Mouse (Mus musculus): ENCODE results near the gene Rnf145. TPM values are rescaled to one million over a fixed set of nuclear protein-coding genes. Genes with fewer than 3 reads are reported as not detected.

The Rnf145 gene
- polyA plus RNA-seq, 1 experiment from 2014 or later = 61.4 TPM

DNA sequence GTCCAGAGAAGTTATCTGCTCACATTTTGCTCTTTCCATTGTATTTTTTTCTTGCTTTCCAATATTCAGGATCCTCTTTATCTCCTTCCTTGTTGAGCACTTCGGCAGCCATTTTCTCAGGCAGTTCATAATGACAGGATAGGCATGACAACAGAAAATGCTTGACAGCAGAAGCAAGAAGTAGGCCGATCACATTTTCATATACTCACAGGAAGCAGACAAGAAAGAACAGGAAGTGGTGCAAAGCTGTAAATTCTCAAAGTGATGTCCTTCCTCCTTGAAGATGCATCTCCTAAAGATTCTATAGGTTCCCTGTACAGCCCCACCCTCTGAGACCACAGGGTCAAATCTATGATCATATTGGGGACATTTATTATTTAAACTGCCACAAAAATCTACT is 42.3 kb upstream of the Rnf145 start:
- Histone ChIP-seq H3K9ac (ENCODE audit: low read depth, low read length) (no peak overlapping the region), H3K4me1 (replicated peaks; ENCODE audit: insufficient read depth, low read length) (peaks cover 7% of the 10 kb centered on the region; the same call in 1 of the 2 replicates), H3K4me3 (replicated peaks; ENCODE audit: low read depth, low read length) (no peak overlapping the region), H3K27ac (no peak overlapping the region), H3K36me3 (ENCODE audit: insufficient read depth, low read length) (no peaks in the 10 kb centered on the region), H3K9me3 (replicated peaks; ENCODE audit: low read length) (no peaks in the 10 kb centered on the region), H3K4me2 (ENCODE audit: low read length) (no peak overlapping the region), H3K27me3 (ENCODE audit: insufficient read depth, low read length) (no peaks in the 10 kb centered on the region)
- TF ChIP-seq CTCF (IDR thresholded peaks at IDR 0.05; ENCODE audit: low read depth) = no peak
- no peak for DNase-seq (ENCODE audit: low spot score)
- no peak for ATAC-seq (replicated peaks; ENCODE audit: low FRiP score, low read depth)
- 65% methylated on average over 2 of the region's 2 CpGs for WGBS

GRCm38 (mm10) chr11:44478382-44478781 is 40.4 kb upstream of the Rnf145 start:
- Histone ChIP-seq H3K4me2 (ENCODE audit: low read length) (no peak overlapping the region), H3K9me3 (replicated peaks; ENCODE audit: low read length) (no peaks in the 10 kb centered on the region), H3K9ac (ENCODE audit: low read depth, low read length) (no peak overlapping the region), H3K36me3 (ENCODE audit: insufficient read depth, low read length) (no peaks in the 10 kb centered on the region), H3K27ac (no peak overlapping the region), H3K4me1 (replicated peaks; ENCODE audit: insufficient read depth, low read length) (no peaks in the 10 kb centered on the region), H3K27me3 (ENCODE audit: insufficient read depth, low read length) (no peaks in the 10 kb centered on the region), H3K4me3 (replicated peaks; ENCODE audit: low read depth, low read length) (no peak overlapping the region)
- TF ChIP-seq CTCF (IDR thresholded peaks at IDR 0.05; ENCODE audit: low read depth) = no peak
- WGBS = 84% methylated on average over 4 of the region's 4 CpGs
- no peak for ATAC-seq (replicated peaks; ENCODE audit: low FRiP score, low read depth)
- no peak for DNase-seq (ENCODE audit: low spot score)

- DNase-seq (ENCODE audit: low spot score) = no peak
- Histone ChIP-seq H3K9me3 (replicated peaks; ENCODE audit: low read length) (no peaks in the 10 kb centered on the region), H3K36me3 (ENCODE audit: insufficient read depth, low read length) (no peaks in the 10 kb centered on the region), H3K4me1 (replicated peaks; ENCODE audit: insufficient read depth, low read length) (no peaks in the 10 kb centered on the region), H3K4me3 (replicated peaks; ENCODE audit: low read depth, low read length) (no peak overlapping the region), H3K4me2 (ENCODE audit: low read length) (no peak overlapping the region), H3K27ac (no peak overlapping the region), H3K27me3 (ENCODE audit: insufficient read depth, low read length) (no peaks in the 10 kb centered on the region), H3K9ac (ENCODE audit: low read depth, low read length) (no peak overlapping the region)
- WGBS = 79% methylated on average over 6 of the region's 6 CpGs
- no peak for TF ChIP-seq CTCF (IDR thresholded peaks at IDR 0.05; ENCODE audit: low read depth)
- ATAC-seq (replicated peaks; ENCODE audit: low FRiP score, low read depth) = no peak
These were observed 38.5 kb upstream of the Rnf145 start for GRCm38 (mm10) chr11:44480246-44480645.

DNA sequence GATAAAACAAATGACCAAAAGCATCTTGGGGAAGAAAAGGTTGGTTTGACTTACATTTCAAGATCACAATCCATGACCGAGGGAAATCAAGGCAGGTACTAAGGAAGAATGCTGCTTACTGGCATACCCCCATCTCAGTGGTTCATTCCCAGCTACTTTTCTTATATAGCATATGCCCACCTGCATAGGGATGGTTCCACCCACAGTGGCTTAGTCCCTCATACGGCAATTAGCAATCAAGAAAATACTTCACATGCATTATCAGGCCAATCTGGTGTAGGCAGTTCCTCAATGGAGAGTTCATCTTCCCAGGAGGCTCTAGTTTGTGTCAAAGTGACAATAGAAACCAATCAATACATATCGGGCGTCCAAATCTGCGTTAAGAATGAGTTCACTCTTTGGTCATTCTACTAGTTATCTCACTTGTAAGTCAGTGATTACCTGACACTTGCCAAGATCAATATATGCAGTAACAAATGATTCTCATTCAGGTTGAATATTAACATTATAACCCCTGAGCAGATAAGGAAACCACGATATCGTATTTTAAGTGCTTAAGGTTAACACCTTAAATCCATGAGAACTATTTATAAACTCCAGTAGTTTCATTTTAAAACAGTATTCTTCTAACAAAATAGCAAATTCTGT is 33.6 kb upstream of the Rnf145 start:
- ATAC-seq (replicated peaks; ENCODE audit: low FRiP score, low read depth) (no peak), DNase-seq (ENCODE audit: low spot score) (no peak)
- H3K27ac ChIP-seq = no peak overlapping the region
- no peak overlapping the region for H3K4me2 ChIP-seq (ENCODE audit: low read length)
- TF ChIP-seq CTCF (IDR thresholded peaks at IDR 0.05; ENCODE audit: low read depth) = no peak
- H3K4me1 ChIP-seq (replicated peaks; ENCODE audit: insufficient read depth, low read length) = no peaks in the 10 kb centered on the region
- no peak overlapping the region for H3K9ac ChIP-seq (ENCODE audit: low read depth, low read length)
- no peak overlapping the region for H3K4me3 ChIP-seq (replicated peaks; ENCODE audit: low read depth, low read length)
- H3K36me3 ChIP-seq (ENCODE audit: insufficient read depth, low read length) = no peaks in the 10 kb centered on the region
- no peaks in the 10 kb centered on the region for H3K27me3 ChIP-seq (ENCODE audit: insufficient read depth, low read length)
- H3K9me3 ChIP-seq (replicated peaks; ENCODE audit: low read length) = no peaks in the 10 kb centered on the region
- WGBS = 90% methylated on average over 7 of the region's 7 CpGs

DNA sequence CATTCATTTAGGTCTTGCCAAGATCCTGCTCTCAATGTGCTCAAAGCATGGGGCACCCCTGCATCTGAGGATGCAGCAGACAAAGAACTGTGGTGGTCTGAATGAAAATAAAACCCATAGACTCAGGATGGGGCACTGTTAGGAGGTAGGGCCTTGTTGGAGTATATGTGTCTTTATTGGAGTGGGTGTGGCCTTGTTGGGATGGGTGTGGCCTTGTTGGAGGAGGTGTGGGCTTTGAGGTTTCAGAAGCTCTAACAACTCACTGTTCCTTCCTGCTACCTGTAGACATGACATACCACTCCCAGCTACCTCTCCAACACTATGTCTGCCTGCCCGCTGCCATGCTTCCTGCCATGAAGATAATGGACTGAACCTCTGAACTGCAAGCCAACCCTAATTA is 29.6 kb upstream of the Rnf145 start:
- H3K27me3 ChIP-seq (ENCODE audit: insufficient read depth, low read length) = no peaks in the 10 kb centered on the region
- TF ChIP-seq CTCF (IDR thresholded peaks at IDR 0.05; ENCODE audit: low read depth) = no peak
- ATAC-seq (replicated peaks; ENCODE audit: low FRiP score, low read depth) = no peak
- H3K27ac ChIP-seq = no peak overlapping the region
- no peaks in the 10 kb centered on the region for H3K36me3 ChIP-seq (ENCODE audit: insufficient read depth, low read length)
- no peak for DNase-seq (ENCODE audit: low spot score)
- no peak overlapping the region for H3K4me2 ChIP-seq (ENCODE audit: low read length)
- no peak overlapping the region for H3K9ac ChIP-seq (ENCODE audit: low read depth, low read length)
- no peaks in the 10 kb centered on the region for H3K9me3 ChIP-seq (replicated peaks; ENCODE audit: low read length)
- 93% methylated on average over 1 of the region's 1 CpGs for WGBS
- H3K4me3 ChIP-seq (replicated peaks; ENCODE audit: low read depth, low read length) = no peak overlapping the region
- no peaks in the 10 kb centered on the region for H3K4me1 ChIP-seq (replicated peaks; ENCODE audit: insufficient read depth, low read length)

DNA sequence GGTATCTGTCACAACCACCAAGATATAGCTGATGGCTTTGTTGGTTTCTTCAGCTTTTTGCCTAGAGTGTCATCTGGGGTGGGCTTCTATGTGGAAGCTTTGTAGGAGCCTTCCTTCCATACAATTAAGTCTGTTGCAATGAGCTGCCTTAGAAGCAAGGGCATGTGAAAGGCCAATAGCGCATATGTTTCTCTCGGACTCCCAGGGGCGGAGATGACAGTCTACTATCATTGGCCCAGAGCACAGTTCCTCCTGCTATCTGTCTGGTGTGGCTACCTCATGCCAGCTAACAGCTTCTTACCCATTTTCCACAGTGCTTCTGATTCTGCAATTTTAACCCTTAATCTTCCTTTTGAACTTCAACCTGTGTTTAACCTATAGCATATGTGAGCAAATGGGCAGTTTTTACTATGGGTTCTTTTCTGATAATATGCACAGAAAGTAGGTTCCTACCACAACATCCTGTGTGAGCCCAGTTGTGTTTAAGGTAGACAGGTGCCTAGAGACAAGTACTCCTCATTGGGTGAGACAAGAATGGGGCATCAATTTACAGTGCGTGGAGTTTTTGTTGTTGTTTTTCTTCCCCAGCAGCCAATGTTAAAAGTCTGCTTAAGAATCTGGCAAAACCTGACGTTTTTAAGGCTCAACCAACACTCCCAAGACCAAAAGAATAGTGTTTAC is 24.0 kb upstream of the Rnf145 start:
- Histone ChIP-seq H3K27me3 (ENCODE audit: insufficient read depth, low read length) (no peaks in the 10 kb centered on the region), H3K36me3 (ENCODE audit: insufficient read depth, low read length) (no peaks in the 10 kb centered on the region), H3K4me1 (replicated peaks; ENCODE audit: insufficient read depth, low read length) (peaks cover 12% of the 10 kb centered on the region; the same call in 1 of the 2 replicates), H3K9ac (ENCODE audit: low read depth, low read length) (no peak overlapping the region), H3K4me3 (replicated peaks; ENCODE audit: low read depth, low read length) (no peak overlapping the region), H3K27ac (no peak overlapping the region), H3K4me2 (ENCODE audit: low read length) (no peak overlapping the region), H3K9me3 (replicated peaks; ENCODE audit: low read length) (no peaks in the 10 kb centered on the region)
- ATAC-seq (replicated peaks; ENCODE audit: low FRiP score, low read depth) = no peak
- WGBS = 86% methylated on average over 5 of the region's 5 CpGs
- TF ChIP-seq CTCF (IDR thresholded peaks at IDR 0.05; ENCODE audit: low read depth) = no peak
- DNase-seq (ENCODE audit: low spot score) = no peak
